Mouse (Mus musculus): ENCODE data around the gene Vipr1. TPM values are rescaled to one million over a fixed set of nuclear protein-coding genes. Genes with fewer than 3 reads are reported as not detected.
"Not testable (repeated sequence)": the region's sequence is repeated elsewhere in the genome, so short reads cannot be mapped to it uniquely, and the experiment has no call there.

Vipr1 gene
- polyA plus RNA-seq (2014; fragmentation: Nextera tagmentation; extraction: Ambion mirVana): 0.45 and 0.57 TPM in 2 replicates

DNA sequence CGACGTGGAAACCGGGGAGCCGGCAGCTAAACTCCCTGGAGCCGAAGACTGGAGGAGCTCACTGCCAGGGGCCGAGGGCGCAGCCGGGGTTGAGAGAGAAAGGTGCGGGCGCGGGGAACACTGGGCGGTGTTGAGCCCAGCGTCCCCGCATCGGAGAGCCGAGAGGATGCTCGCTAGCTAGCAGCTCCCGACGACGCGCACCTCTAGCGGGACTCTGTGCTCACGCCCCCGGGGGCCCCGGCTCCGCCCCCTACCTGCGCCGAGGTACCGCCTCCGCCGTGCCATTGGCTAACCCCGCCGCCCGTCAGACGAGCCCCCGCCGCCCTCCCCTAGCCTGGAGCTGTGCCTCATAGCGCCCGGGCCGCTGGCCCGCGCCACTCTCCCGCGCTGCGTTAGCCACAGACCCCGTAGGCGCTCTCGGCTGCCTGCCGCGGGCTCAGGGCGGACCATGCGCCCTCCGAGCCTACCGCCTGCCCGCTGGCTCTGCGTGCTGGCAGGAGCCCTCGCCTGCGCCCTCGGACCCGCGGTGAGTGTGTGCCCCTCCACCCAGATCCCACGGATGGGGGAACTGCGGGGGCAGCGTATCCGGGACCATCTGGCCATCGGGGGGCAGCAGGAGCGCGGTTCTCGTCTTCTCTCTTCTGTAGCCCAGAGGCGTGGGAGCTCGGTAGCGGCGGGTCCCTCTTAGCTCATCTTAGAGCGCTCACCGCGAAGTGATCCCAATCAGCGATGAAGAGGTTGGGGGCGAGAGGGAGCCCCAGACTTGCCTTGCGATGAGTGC, at the start of gene Vipr1:
Vipr1 (plus strand) TSS at position 316 of the 781 bp plus-strand sequence.
- ATAC-seq (ENCODE audit: insufficient read depth, low FRiP score, low TSS enrichment) (peak; percentile 84), DNase-seq (ENCODE audit: low spot score) (peak; percentile 72)
- Histone ChIP-seq H3K4me2 (ENCODE audit: low read depth) (peak within 1 kb of the TSS; percentile 84), H3K4me3 (ENCODE audit: low read depth, low read length) (peak within 1 kb of the TSS; percentile 46), H3K9ac (ENCODE audit: low read length) (peak within 1 kb of the TSS; percentile 55), H3K27ac (ENCODE audit: low read depth, low read length) (no peak within 1 kb of the TSS), H3K36me3 (ENCODE audit: control insufficient read depth, insufficient read depth, low read length) (no peaks in the 10 kb centered on the region), H3K9me3 (ENCODE audit: control insufficient read depth, low read length) (no peaks in the 10 kb centered on the region), H3K27me3 (ENCODE audit: control insufficient read depth, insufficient read depth, low read length) (peaks cover 40% of the 10 kb centered on the region), H3K4me1 (ENCODE audit: control insufficient read depth, insufficient read depth, low read length) (peaks cover 6% of the 10 kb centered on the region)
- under 1% methylated on average over 76 of the region's 79 CpGs for WGBS

DNA sequence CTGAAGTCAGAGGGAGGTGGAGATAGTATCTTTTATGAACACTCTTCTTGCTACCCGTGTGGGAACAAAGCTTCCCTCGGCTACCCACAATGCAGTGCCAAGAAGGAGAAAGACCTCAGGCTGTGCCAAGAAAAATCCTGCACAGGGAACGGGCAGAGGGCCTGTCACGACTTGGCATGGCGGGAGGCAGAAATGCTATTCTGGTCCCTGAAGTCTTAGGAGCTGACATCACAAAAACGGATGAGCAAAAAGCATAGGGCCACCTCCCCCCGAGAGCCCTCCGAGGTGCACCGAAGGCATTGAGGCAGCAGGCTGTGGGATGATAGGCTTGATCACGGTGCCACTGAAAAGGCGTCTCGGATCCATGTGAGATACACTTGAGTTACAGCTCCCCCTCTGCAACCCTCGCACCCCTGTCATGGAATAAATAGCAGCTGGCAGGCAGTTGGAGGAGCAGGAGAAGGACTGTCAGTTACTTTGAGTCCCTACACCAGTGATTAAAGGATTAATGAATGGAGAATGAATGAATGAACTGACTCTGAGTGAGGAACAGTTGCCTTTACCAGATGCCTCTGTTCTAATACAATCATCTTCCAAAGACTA, 49.5 kb upstream of the Vipr1 start:
- WGBS: 82% methylated on average over 13 of the region's 13 CpGs

GRCm38 (mm10) chr9:121593768-121594167, 48.7 kb upstream of the Vipr1 start:
- H3K9me3 ChIP-seq (ENCODE audit: control insufficient read depth, low read length); H3K4me3 ChIP-seq (ENCODE audit: low read depth, low read length); H3K4me2 ChIP-seq (ENCODE audit: low read depth); ATAC-seq (ENCODE audit: insufficient read depth, low FRiP score, low TSS enrichment); H3K27me3 ChIP-seq (ENCODE audit: control insufficient read depth, insufficient read depth, low read length); H3K4me1 ChIP-seq (ENCODE audit: control insufficient read depth, insufficient read depth, low read length); DNase-seq (ENCODE audit: low spot score); H3K36me3 ChIP-seq (ENCODE audit: control insufficient read depth, insufficient read depth, low read length); H3K9ac ChIP-seq (ENCODE audit: low read length); H3K27ac ChIP-seq (ENCODE audit: low read depth, low read length): not testable (repeated sequence)
- 65% methylated on average over 3 of the region's 3 CpGs for WGBS

More for the DNA sequence above, 49.5 kb upstream of the Vipr1 start:
- Histone ChIP-seq H3K27ac (ENCODE audit: low read depth, low read length) (no peak overlapping the region), H3K9me3 (ENCODE audit: control insufficient read depth, low read length) (no peaks in the 10 kb centered on the region), H3K9ac (ENCODE audit: low read length) (no peak overlapping the region), H3K36me3 (ENCODE audit: control insufficient read depth, insufficient read depth, low read length) (no peaks in the 10 kb centered on the region), H3K4me1 (ENCODE audit: control insufficient read depth, insufficient read depth, low read length) (no peaks in the 10 kb centered on the region), H3K27me3 (ENCODE audit: control insufficient read depth, insufficient read depth, low read length) (no peaks in the 10 kb centered on the region), H3K4me3 (ENCODE audit: low read depth, low read length) (no peak overlapping the region), H3K4me2 (ENCODE audit: low read depth) (no peak overlapping the region)
- DNase-seq (ENCODE audit: low spot score): no peak
- ATAC-seq (ENCODE audit: insufficient read depth, low FRiP score, low TSS enrichment): no peak

- H3K4me1 ChIP-seq (ENCODE audit: control insufficient read depth, insufficient read depth, low read length): no peaks in the 10 kb centered on the region
- WGBS: 60% methylated on average over 4 of the region's 4 CpGs
- no peak for ATAC-seq (ENCODE audit: insufficient read depth, low FRiP score, low TSS enrichment)
These were observed 47.7 kb upstream of the Vipr1 start for GRCm38 (mm10) chr9:121594771-121595170.

GRCm38 (mm10) chr9:121598106-121598505, 44.4 kb upstream of the Vipr1 start:
- Histone ChIP-seq H3K27me3 (ENCODE audit: control insufficient read depth, insufficient read depth, low read length) (no peaks in the 10 kb centered on the region), H3K4me1 (ENCODE audit: control insufficient read depth, insufficient read depth, low read length) (no peaks in the 10 kb centered on the region; the same call in 1 of the 2 replicates), H3K4me3 (ENCODE audit: low read depth, low read length) (no peak overlapping the region), H3K9ac (ENCODE audit: low read length) (no peak overlapping the region), H3K27ac (ENCODE audit: low read depth, low read length) (no peak overlapping the region), H3K36me3 (ENCODE audit: control insufficient read depth, insufficient read depth, low read length) (no peaks in the 10 kb centered on the region), H3K4me2 (ENCODE audit: low read depth) (no peak overlapping the region), H3K9me3 (ENCODE audit: control insufficient read depth, low read length) (no peaks in the 10 kb centered on the region)
- DNase-seq (ENCODE audit: low spot score) (no peak), ATAC-seq (ENCODE audit: insufficient read depth, low FRiP score, low TSS enrichment) (no peak)
- 91% methylated on average over 2 of the region's 2 CpGs for WGBS

More at GRCm38 (mm10) chr9:121594771-121595170, 47.7 kb upstream of the Vipr1 start:
- Histone ChIP-seq H3K27me3 (ENCODE audit: control insufficient read depth, insufficient read depth, low read length) (no peaks in the 10 kb centered on the region), H3K4me2 (ENCODE audit: low read depth) (no peak overlapping the region), H3K9ac (ENCODE audit: low read length) (no peak overlapping the region), H3K4me3 (ENCODE audit: low read depth, low read length) (no peak overlapping the region), H3K9me3 (ENCODE audit: control insufficient read depth, low read length) (no peaks in the 10 kb centered on the region), H3K36me3 (ENCODE audit: control insufficient read depth, insufficient read depth, low read length) (no peaks in the 10 kb centered on the region), H3K27ac (ENCODE audit: low read depth, low read length) (no peak overlapping the region)
- no peak for DNase-seq (ENCODE audit: low spot score)

DNA sequence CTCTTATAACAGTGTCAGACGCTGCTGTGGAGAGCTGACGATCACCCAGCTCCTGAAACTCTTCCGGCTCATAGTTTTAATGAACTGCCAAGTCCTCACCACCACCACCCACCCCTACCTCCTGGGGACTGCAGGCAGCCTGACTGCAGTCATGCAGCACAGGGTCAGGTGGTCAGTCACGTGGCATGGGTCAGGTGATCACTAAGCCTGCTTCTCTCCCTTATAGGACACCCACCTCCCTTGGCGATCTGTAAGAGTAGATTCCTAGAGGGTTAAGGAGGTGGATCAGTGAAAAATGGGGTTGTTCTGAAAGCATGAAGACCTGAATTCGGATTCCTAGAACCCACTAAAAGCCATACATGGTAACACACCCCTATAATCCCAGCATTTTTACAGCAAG, 43.0 kb upstream of the Vipr1 start:
- 84% methylated on average over 6 of the region's 6 CpGs for WGBS
- H3K4me1 ChIP-seq (ENCODE audit: control insufficient read depth, insufficient read depth, low read length): no peaks in the 10 kb centered on the region; the same call in 1 of the 2 replicates
- ATAC-seq (ENCODE audit: insufficient read depth, low FRiP score, low TSS enrichment) (no peak), DNase-seq (ENCODE audit: low spot score) (no peak)
- no peak overlapping the region for H3K9ac ChIP-seq (ENCODE audit: low read length)
- H3K4me2 ChIP-seq (ENCODE audit: low read depth): no peak overlapping the region
- H3K36me3 ChIP-seq (ENCODE audit: control insufficient read depth, insufficient read depth, low read length): no peaks in the 10 kb centered on the region
- no peaks in the 10 kb centered on the region for H3K9me3 ChIP-seq (ENCODE audit: control insufficient read depth, low read length)
- no peaks in the 10 kb centered on the region for H3K27me3 ChIP-seq (ENCODE audit: control insufficient read depth, insufficient read depth, low read length)
- H3K27ac ChIP-seq (ENCODE audit: low read depth, low read length): no peak overlapping the region
- no peak overlapping the region for H3K4me3 ChIP-seq (ENCODE audit: low read depth, low read length)

DNA sequence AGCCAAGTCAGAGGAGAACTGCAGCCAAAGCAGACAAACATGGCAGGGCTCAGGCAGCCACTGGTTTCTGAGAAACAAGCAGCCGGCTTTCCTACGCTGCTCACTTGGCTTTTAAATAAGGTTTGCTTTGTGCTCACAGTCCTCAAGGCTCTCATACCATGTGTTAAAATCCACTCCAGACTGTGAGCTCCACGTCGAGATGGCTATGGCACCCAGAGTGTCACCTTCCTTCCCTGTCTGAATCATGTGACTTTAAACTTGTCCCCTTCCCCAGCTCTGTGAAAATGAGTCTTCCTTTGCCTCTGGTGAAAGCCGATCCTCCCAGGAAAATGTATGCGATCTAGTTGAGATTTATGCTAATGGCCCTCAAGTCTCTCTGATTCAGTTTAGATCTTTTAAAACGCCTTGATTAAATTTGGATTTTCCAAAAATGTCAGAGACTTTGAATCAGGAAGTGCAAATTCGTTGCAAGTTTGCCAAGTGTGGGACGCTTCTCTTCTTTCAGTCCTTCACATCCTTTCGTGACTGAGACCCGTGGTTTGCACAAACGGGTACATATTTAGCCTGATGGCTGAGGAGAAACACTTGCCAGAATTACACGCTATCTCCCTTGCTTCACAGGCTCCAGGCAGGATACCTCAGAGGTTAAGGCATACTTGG, 42.2 kb upstream of the Vipr1 start:
- Histone ChIP-seq H3K9me3 (ENCODE audit: control insufficient read depth, low read length) (no peaks in the 10 kb centered on the region), H3K27me3 (ENCODE audit: control insufficient read depth, insufficient read depth, low read length) (no peaks in the 10 kb centered on the region), H3K4me1 (ENCODE audit: control insufficient read depth, insufficient read depth, low read length) (no peaks in the 10 kb centered on the region; the same call in 1 of the 2 replicates), H3K4me2 (ENCODE audit: low read depth) (no peak overlapping the region), H3K27ac (ENCODE audit: low read depth, low read length) (no peak overlapping the region), H3K9ac (ENCODE audit: low read length) (no peak overlapping the region), H3K36me3 (ENCODE audit: control insufficient read depth, insufficient read depth, low read length) (no peaks in the 10 kb centered on the region), H3K4me3 (ENCODE audit: low read depth, low read length) (no peak overlapping the region)
- DNase-seq (ENCODE audit: low spot score): no peak
- 63% methylated on average over 13 of the region's 13 CpGs for WGBS
- ATAC-seq (ENCODE audit: insufficient read depth, low FRiP score, low TSS enrichment): no peak

DNA sequence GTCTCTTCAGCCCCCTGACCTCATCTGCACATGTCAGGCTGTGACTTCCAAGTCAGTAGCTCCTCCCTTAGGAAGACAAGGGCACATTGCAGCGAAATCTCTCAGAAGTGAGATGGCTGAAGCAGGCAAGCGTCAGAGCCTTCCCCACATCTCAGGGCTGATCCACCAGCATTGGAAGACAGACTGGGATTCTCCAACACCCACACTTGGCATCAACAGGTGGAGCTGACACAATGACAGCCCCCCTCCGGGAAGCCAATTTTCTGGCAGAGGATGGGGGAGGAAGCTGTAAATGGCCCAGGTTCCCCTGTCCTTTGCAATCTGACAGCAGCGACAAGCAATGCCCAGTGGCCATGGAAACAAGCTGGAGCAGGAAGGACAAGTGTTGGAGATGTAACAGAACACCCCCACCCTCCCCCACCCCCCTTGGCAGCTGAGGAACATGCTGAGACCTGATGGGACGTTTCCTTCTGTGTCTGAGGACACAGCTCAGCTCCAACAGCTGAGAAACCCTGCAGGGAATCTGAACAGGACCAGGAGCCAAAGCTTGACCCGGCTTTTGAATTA, 41.6 kb upstream of the Vipr1 start:
- H3K27ac ChIP-seq (ENCODE audit: low read depth, low read length): no peak overlapping the region
- no peak for ATAC-seq (ENCODE audit: insufficient read depth, low FRiP score, low TSS enrichment)
- no peak overlapping the region for H3K4me2 ChIP-seq (ENCODE audit: low read depth)
- no peak overlapping the region for H3K9ac ChIP-seq (ENCODE audit: low read length)
- no peak for DNase-seq (ENCODE audit: low spot score)
- no peak overlapping the region for H3K4me3 ChIP-seq (ENCODE audit: low read depth, low read length)
- H3K27me3 ChIP-seq (ENCODE audit: control insufficient read depth, insufficient read depth, low read length): no peaks in the 10 kb centered on the region
- WGBS: 34% methylated on average over 6 of the region's 6 CpGs
- no peaks in the 10 kb centered on the region; the same call in 1 of the 2 replicates for H3K4me1 ChIP-seq (ENCODE audit: control insufficient read depth, insufficient read depth, low read length)
- no peaks in the 10 kb centered on the region for H3K9me3 ChIP-seq (ENCODE audit: control insufficient read depth, low read length)
- no peaks in the 10 kb centered on the region for H3K36me3 ChIP-seq (ENCODE audit: control insufficient read depth, insufficient read depth, low read length)

All from neural tube, embryonic 11.5 days (tissue).